Mouse (Mus musculus) testis, adult 2 months (tissue): ENCODE results near the gene Dennd6b. TPM values are rescaled to one million over a fixed set of nuclear protein-coding genes. Genes with fewer than 3 reads are reported as not detected.

Source experiments
- H3K27ac ChIP-seq: fragments of 200-500 bp; 2 replicates; pipeline ENCODE4 v1.5.1; 2012; ENCODE audit warnings: low read depth, low read length; ENCODE audit not compliant: control insufficient read depth, insufficient read depth
- H3K27me3 ChIP-seq: fragments of 200-500 bp; 2 replicates; pipeline ENCODE4 v1.6.1; 2012; ENCODE audit warnings: mild to moderate bottlenecking, low read length, moderate library complexity; ENCODE audit not compliant: control insufficient read depth, insufficient read depth
- H3K36me3 ChIP-seq: fragments of 200-500 bp; 2 replicates; pipeline ENCODE4 v1.6.1; 2012; ENCODE audit warnings: mild to moderate bottlenecking, low read length; ENCODE audit not compliant: control insufficient read depth, insufficient read depth
- H3K4me1 ChIP-seq: fragments of 200-500 bp; 2 replicates; pipeline ENCODE4 v1.6.1; 2012; ENCODE audit warnings: low read length; ENCODE audit not compliant: control insufficient read depth, insufficient read depth
- H3K4me3 ChIP-seq: fragments of 200-500 bp; 2 replicates; pipeline ENCODE4 v1.5.1; 2012; ENCODE audit warnings: low read depth, mild to moderate bottlenecking, low read length, moderate library complexity, mixed read lengths; ENCODE audit not compliant: control insufficient read depth
- CTCF ChIP-seq: fragments of 200-500 bp; IDR thresholded peaks from 2 replicates; pipeline ENCODE4 v1.5.1; 2012; ENCODE audit warnings: low read depth, mild to moderate bottlenecking, inconsistent platforms, low read length, moderate library complexity; ENCODE audit not compliant: control insufficient read depth, insufficient read depth, insufficient replicate concordance
- POLR2A ChIP-seq: fragments of 200-500 bp; IDR thresholded peaks from 2 replicates; pipeline ENCODE4 v1.6.1; 2012; ENCODE audit warnings: low read depth, mild to moderate bottlenecking, inconsistent platforms, low read length, moderate library complexity; ENCODE audit not compliant: control insufficient read depth
- polyA plus RNA-seq: library from polyadenylated mRNA; depleted of rRNA; stranded (reverse); fragments of >200 nt; gene quantifications from 2 replicates; pipeline ENCODE4 v1.2.3, GENCODE M21; 2012

Dennd6b gene
- polyA plus RNA-seq, 1 experiment = 55.5 TPM

GRCm38 (mm10) chr15:89197056-89197455 lies 760 bp upstream of the Dennd6b start:
- no peaks in the 10 kb centered on the region for H3K36me3 ChIP-seq
- no peaks in the 10 kb centered on the region for H3K27me3 ChIP-seq
- peak overlapping the region; percentile 86 for H3K27ac ChIP-seq
- peak overlapping the region; percentile 98 for H3K4me3 ChIP-seq
- H3K4me1 ChIP-seq = peaks cover 12% of the 10 kb centered on the region
- TF ChIP-seq CTCF = no peak
- no peak for TF ChIP-seq POLR2A

GRCm38 (mm10) chr15:89195690-89196312 lies 495 bp downstream of the Dennd6b start:
- H3K27ac ChIP-seq = peak overlapping the region; percentile 96
- no peaks in the 10 kb centered on the region for H3K27me3 ChIP-seq
- no peaks in the 10 kb centered on the region for H3K36me3 ChIP-seq
- H3K4me3 ChIP-seq = peak overlapping the region; percentile 98
- H3K4me1 ChIP-seq = peaks cover 12% of the 10 kb centered on the region
- no peak for TF ChIP-seq CTCF
- peak; percentile 39 for TF ChIP-seq POLR2A

- TF ChIP-seq POLR2A (no peak), CTCF (no peak)
- Histone ChIP-seq H3K4me1 (peaks cover 12% of the 10 kb centered on the region), H3K27ac (no peak overlapping the region; the same call in 1 of the 2 replicates), H3K4me3 (no peak overlapping the region), H3K36me3 (no peaks in the 10 kb centered on the region), H3K27me3 (no peaks in the 10 kb centered on the region)
These were observed 1.0 kb downstream of the Dennd6b start for GRCm38 (mm10) chr15:89195261-89195681.

GRCm38 (mm10) chr15:89184937-89185227 lies 11.4 kb downstream of the Dennd6b start:
- TF ChIP-seq CTCF (no peak), POLR2A (no peak)
- Histone ChIP-seq H3K4me3 (peak overlapping the region; percentile 79), H3K4me1 (peaks cover 15% of the 10 kb centered on the region), H3K27me3 (no peaks in the 10 kb centered on the region), H3K36me3 (no peaks in the 10 kb centered on the region; the same call in 1 of the 2 replicates), H3K27ac (no peak overlapping the region)

- H3K4me1 ChIP-seq = peaks cover 19% of the 10 kb centered on the region
- H3K4me3 ChIP-seq = peak overlapping the region; percentile 79
- no peak overlapping the region for H3K27ac ChIP-seq
- TF ChIP-seq POLR2A = no peak
- TF ChIP-seq CTCF = no peak
- H3K36me3 ChIP-seq = no peaks in the 10 kb centered on the region; the same call in 1 of the 2 replicates
- no peaks in the 10 kb centered on the region for H3K27me3 ChIP-seq
These were observed 12.0 kb downstream of the Dennd6b start for GRCm38 (mm10) chr15:89184141-89184936.

GRCm38 (mm10) chr15:89182842-89183241 lies 13.5 kb downstream of the Dennd6b start:
- Histone ChIP-seq H3K36me3 (no peaks in the 10 kb centered on the region), H3K4me3 (peak overlapping the region; percentile 68), H3K27ac (no peak overlapping the region; the same call in 1 of the 2 replicates), H3K4me1 (peaks cover 30% of the 10 kb centered on the region), H3K27me3 (no peaks in the 10 kb centered on the region)
- TF ChIP-seq POLR2A (no peak), CTCF (no peak)

GRCm38 (mm10) chr15:89182328-89182741 lies 14.0 kb downstream of the Dennd6b start:
- TF ChIP-seq POLR2A = no peak
- 0 out of 2 replicates have a peak, but pooled peaks have one; percentile 4 for TF ChIP-seq CTCF
- Histone ChIP-seq H3K27ac (peak overlapping the region; percentile 12; the same call in 1 of the 2 replicates), H3K4me3 (peak overlapping the region; percentile 68), H3K27me3 (no peaks in the 10 kb centered on the region), H3K36me3 (no peaks in the 10 kb centered on the region), H3K4me1 (peaks cover 31% of the 10 kb centered on the region)
